Mouse (Mus musculus) ovary, adult 2 months (tissue): ENCODE measurements around the gene Pcsk5. TPM values are rescaled to one million over a fixed set of nuclear protein-coding genes. Genes with fewer than 3 reads are reported as not detected.

Source experiments
- polyA plus RNA-seq: library from polyadenylated mRNA; depleted of rRNA; stranded (reverse); fragments of >200 nt; gene quantifications from 2 replicates; pipeline ENCODE4 v1.2.3, GENCODE M21; 2012; rRNA removed

Gene Pcsk5
- polyA plus RNA-seq, result 24.0 and 25.2 TPM in 2 replicates

GRCm38 (mm10) chr19:17837471-17837859 is at the start of gene Pcsk5:
Gene Pcsk5, minus strand, starts transcription at chr19:17837632.

GRCm38 (mm10) chr19:17393841-17394591 is 443.4 kb downstream of the Pcsk5 start, which contains the start of gene Rfk:
Gene Rfk, plus strand, starts transcription at chr19:17394043.

